Mouse (Mus musculus): Measurements from ENCODE around the gene Fam83f.

Gene Fam83f

DNA sequence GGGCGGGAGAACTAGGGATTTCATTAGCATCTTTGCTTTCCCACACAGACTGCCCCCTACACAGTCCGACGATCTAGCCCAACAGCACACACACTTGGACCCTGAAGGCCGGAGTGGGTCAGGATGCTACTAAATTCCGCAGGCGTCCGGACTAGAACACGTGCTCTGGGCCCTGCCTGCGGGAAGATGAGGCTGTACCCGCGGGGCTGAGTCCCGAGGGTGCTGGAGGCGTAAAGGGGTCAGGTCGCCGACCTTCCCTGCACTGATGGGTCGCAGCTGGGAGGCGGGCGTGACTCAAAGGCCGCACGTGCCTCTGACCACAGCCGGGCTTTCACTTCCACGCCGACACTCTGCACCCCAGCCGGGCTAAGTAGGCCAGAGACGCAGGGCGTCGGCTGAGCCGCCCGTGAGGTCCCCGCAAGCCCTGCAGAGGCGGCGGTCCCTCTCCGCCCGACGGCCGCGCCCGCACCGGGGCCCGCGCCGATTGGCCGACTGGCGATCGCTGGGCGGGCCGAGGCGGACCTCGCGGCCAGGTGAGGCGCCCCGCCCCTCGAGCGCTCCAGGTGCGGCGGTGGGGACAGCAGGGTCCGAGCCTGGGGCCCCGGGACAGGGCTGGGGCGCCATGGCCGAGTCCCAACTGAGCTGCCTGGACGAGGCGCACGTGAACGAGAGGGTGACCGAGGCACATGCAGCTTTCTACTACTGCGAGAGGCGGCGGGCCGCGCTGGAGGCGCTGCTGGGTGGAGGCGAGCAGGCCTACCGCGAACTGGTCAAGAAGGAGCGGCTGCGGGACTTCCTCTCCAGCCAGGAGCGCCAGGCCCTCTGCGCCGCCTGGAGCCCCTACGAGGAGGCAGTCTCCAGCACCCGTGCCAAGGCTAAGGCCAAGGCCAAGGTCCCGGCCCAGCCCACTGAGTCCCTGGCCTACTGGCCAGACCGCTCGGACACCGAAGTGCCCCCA is at the start of gene Fam83f:
Fam83f (plus strand) TSS at position 553 of the 958 bp plus-strand sequence.
- peak; percentile 35 for DNase-seq (ENCODE audit: low spot score)

- no peak for DNase-seq (ENCODE audit: low spot score)
Measured at GRCm38 (mm10) chr15:80623171-80623837, 48.3 kb upstream of the Fam83f start.

DNA sequence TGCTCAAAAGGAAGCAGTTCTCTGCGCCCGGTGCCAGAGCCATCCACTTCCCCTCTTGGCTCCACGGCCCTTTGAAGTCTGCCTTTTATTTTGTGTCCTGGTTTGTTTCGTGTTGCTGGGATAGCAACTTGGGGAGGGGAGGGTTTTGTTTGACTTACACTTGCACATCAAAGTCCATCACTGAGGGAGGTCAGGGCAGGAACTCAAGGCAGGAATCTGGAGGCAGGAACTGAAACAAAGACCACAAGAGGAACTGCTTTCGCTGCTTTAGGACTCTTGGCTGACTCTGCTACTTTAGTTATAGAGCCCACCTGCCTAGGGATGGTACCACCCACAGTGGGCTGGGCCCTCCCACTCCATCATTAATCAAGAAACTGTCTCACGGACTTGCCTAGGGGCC is 45.2 kb upstream of the Fam83f start:
- DNase-seq (ENCODE audit: low spot score), result no peak

- no peak for DNase-seq (ENCODE audit: low spot score)
Measured at GRCm38 (mm10) chr15:80630147-80630546, 41.5 kb upstream of the Fam83f start.

DNA sequence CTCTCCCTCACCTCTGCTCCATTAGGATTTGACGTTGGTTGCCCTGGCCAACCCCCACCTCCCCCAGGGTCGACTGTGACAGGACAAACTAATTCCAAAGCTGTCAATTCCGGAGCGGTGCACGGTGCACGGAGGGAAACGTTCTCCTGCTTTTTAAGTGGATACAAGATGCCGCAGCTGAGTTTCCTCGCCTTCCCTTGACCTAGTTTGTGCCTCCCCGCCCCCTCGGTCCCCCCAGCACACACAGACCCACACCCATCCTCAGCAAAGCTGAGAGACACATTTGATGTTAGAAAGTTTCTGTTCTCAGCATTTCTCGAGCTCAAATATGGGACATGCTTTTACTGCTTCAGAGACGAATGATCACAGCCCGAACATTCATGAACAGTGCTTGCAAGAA is 40.9 kb upstream of the Fam83f start:
- DNase-seq (ENCODE audit: low spot score), result no peak

DNA sequence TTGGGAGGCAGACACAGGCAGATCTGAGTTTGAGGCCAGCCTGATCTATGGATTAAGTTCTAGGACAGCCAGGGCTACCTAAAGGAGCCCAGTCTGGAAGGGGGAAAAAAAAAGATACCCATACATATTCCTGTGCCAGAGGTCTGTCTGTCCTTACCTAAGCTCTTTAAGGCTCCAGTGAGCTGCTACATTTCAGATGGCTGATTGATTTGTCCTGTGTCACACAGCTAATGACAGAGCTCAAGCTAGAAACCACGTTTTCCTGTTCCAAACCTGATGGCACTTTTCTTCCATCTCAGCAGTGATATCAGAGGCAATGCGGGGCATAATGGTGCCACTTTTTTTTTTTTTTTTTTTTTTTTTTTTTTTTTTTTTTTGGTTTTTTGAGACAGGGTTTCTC is 40.3 kb upstream of the Fam83f start:
- no peak for DNase-seq (ENCODE audit: low spot score)

- no peak for DNase-seq (ENCODE audit: low spot score)
Measured at GRCm38 (mm10) chr15:80632280-80632893, 39.3 kb upstream of the Fam83f start.

- peak; percentile 73 for DNase-seq (ENCODE audit: low spot score)
Measured at GRCm38 (mm10) chr15:80634391-80635193, 37.1 kb upstream of the Fam83f start.

- no peak for DNase-seq (ENCODE audit: low spot score)
Measured at GRCm38 (mm10) chr15:80636757-80637372, 34.8 kb upstream of the Fam83f start.

DNA sequence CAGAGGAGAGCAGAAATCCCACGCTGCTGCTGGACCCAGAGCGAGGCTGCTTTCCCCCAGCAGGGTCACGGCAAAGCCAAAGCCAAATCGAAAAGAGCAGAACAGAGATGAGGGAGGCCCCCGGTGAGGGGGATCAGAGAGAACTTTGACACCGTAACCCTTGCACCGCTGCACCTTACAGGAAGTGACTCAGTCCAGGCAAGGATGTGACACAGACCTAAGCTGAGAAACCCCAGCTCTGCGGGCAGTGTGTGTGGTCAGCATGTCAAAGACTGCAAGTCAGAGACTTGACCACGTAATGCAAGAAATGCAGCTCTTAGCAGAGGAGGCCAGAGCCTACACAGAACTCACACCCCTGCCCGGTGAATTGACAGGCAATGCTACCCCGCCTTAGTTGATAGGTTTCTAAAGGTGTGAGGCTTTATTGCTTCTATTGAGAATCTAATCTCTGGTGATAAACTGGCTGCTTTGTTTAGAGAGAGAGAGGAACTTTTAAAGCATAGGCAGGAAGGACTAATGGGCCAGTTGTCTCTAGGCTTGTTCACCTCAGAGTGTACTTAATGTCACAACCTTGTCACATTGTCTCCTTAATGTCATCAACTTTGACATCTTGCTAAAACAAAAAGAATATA is 32.5 kb upstream of the Fam83f start:
- no peak for DNase-seq (ENCODE audit: low spot score)

DNA sequence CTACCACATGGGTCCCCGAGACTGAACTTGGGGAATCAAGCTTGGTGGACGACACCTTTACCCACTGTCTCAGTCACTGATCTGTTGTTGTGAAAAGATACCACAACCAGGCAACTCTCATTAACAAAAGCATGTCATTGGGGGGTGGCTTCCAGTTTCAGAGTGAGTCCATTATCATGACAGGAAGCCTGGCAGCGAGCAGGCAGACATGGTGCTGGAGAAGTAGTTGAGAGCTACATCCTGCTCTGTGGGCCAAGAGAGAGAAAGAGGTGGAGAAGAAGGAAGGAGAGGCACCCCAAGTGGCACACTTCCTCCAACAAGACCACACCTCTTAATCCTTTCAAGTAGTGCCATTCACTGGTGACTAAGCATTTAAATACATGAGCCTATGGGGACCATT is 31.8 kb upstream of the Fam83f start:
- DNase-seq (ENCODE audit: low spot score), result no peak

GRCm38 (mm10) chr15:80641702-80642435 is 29.8 kb upstream of the Fam83f start:
- DNase-seq (ENCODE audit: low spot score), result no peak

GRCm38 (mm10) chr15:80645006-80645797 is 26.4 kb upstream of the Fam83f start:
- DNase-seq (ENCODE audit: low spot score), result no peak

DNA sequence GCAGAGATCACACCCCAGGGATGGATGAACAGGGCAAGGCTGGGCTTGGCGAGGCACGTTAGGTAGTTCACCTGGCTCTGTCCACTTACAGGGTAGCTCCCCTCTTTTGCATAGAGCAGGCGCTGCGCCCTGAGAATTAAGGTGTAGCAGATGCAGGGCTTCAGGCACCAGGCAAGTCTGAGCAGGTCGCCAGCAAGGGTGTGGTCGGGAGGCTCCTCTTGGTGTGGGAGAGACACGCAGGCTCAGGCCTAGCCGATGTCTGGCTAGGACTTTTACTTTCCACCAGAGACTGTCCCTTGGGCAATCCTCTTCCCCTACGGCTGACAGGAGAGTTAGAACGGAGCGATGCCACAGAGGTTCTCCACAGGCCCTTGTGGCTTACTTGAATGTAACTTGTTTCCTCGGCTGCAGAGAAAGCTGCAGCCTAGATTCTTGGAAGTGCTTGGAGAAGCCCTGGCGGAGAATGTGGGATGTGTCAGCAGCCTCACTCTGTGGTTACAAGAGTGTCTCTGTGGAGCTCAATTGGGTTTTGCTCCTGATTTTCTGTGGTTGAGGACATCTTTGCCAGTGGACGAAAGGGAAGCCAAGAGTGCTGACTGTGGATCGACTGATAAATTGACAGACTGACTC is 22.6 kb upstream of the Fam83f start:
- DNase-seq (ENCODE audit: low spot score), result no peak

DNA sequence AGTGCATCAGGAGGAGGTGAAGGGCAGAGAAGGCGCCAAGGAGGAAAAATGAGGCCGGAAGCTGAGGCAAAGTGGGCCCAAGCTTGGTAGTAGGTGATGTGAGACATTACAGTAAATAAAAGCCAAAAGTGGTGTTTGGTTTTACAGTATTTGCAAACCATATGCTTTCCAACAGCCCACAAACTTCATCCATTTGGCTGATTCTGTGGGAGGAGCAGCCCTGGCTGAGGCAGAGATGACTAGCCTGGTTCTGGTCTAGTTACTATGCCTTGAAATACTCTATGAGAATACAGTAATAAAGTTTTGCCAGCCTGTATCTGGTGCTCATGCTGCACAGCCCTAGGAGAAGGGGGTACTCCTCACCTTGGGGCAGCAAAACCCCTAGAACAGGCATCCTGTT is 21.2 kb upstream of the Fam83f start:
- DNase-seq (ENCODE audit: low spot score), result no peak

DNA sequence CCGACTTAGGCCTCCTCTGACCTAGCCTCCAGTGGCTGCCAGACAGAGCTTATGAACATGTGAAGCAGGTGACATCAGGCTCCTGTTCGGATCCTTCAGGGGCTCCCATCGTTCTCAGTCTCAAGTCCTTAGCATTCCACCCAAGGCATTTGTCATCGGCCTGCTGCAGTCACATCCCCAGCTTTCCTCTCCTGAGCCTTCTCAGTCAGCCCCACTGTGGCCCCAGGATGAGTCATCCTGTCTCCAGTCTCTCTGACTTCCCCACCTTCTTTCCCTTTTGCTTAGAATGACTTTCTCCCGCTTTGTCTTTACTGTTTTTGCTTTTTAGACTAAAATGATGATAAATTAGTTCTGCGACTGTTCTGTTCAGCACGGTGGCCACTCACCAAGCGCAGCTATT is 17.8 kb upstream of the Fam83f start:
- no peak for DNase-seq (ENCODE audit: low spot score)

GRCm38 (mm10) chr15:80658815-80659471 is 12.7 kb upstream of the Fam83f start:
- no peak for DNase-seq (ENCODE audit: low spot score)

- no peak for DNase-seq (ENCODE audit: low spot score)
Measured at GRCm38 (mm10) chr15:80660963-80661362, 10.7 kb upstream of the Fam83f start.
